Mouse (Mus musculus) midbrain, embryonic 13.5 days (tissue): Measurements from ENCODE around the gene Klhl35. TPM values are rescaled to one million over a fixed set of nuclear protein-coding genes. Genes with fewer than 3 reads are reported as not detected.

Experiments used
- ATAC-seq: fragments of 200-750 bp; cut with Nextera tagmentation; 2 replicates; pipeline ENCODE4 v1.8.0; 2017; ENCODE audit warnings: mild to moderate bottlenecking, moderate TSS enrichment, moderate library complexity
- H3K27ac ChIP-seq: fragments of 300-500 bp; sonication (generic); 2 replicates; pipeline ENCODE4 v1.5.1; 2015; ENCODE audit warnings: inconsistent platforms, mild to moderate bottlenecking, moderate library complexity
- H3K27me3 ChIP-seq: fragments of 300-500 bp; sonication (generic); 2 replicates; pipeline ENCODE4 v1.6.1; 2015; ENCODE audit warnings: mild to moderate bottlenecking, inconsistent platforms
- H3K36me3 ChIP-seq: fragments of 300-500 bp; sonication (generic); 2 replicates; pipeline ENCODE4 v1.6.1; 2015; ENCODE audit warnings: mild to moderate bottlenecking, inconsistent platforms
- H3K4me1 ChIP-seq: fragments of 300-500 bp; sonication (generic); replicated peaks from 2 replicates; pipeline ENCODE4 v1.6.1; 2015; ENCODE audit warnings: inconsistent platforms
- H3K4me2 ChIP-seq: fragments of 300-500 bp; sonication (generic); replicated peaks from 2 replicates; pipeline ENCODE4 v1.6.1; 2015; ENCODE audit warnings: moderate library complexity, mild to moderate bottlenecking, inconsistent platforms
- H3K4me3 ChIP-seq: fragments of 300-500 bp; sonication (generic); replicated peaks from 2 replicates; pipeline ENCODE4 v1.5.1; 2015; ENCODE audit warnings: mild to moderate bottlenecking, inconsistent platforms
- H3K9ac ChIP-seq: fragments of 300-500 bp; sonication (generic); replicated peaks from 2 replicates; pipeline ENCODE4 v1.6.1; 2015; ENCODE audit warnings: mild to moderate bottlenecking, inconsistent platforms
- H3K9me3 ChIP-seq: fragments of 300-500 bp; sonication (generic); 2 replicates; pipeline ENCODE4 v1.6.1; 2016; ENCODE audit warnings: mild to moderate bottlenecking, inconsistent platforms
- WGBS: fragments of 180-500 bp; shearing (Covaris S2); methylation state at CpG from one replicate; pipeline ENCODE4 v1.1.7; 2015; 5-methylcytosine and 5-hydroxymethylcytosine counted together
- polyA plus RNA-seq: library from polyadenylated mRNA; unstranded; fragments of >200 nt; fragmentation: Nextera tagmentation; extraction: Ambion mirVana; gene quantifications from 2 replicates; pipeline ENCODE4 v1.2.1, GENCODE M21; 2015

Gene Klhl35
- polyA plus RNA-seq, 1 experiment from 2014 or later: 17.2 TPM

- no peaks in the 10 kb centered on the region for H3K9me3 ChIP-seq
- H3K4me3 ChIP-seq: no peak overlapping the region
- no peak overlapping the region for H3K27ac ChIP-seq
- 89% methylated on average over 7 of the region's 7 CpGs for WGBS
- H3K9ac ChIP-seq: 0 out of 2 replicates have a peak overlapping the region, but pooled peaks have one; percentile 10
- H3K4me2 ChIP-seq: no peak overlapping the region
- H3K27me3 ChIP-seq: no peaks in the 10 kb centered on the region
- ATAC-seq: no peak
- H3K4me1 ChIP-seq: peaks cover 24% of the 10 kb centered on the region
- H3K36me3 ChIP-seq: peaks cover 21% of the 10 kb centered on the region
These were observed 12.9 kb upstream of the Klhl35 start for GRCm38 (mm10) chr7:99452859-99453258.

DNA sequence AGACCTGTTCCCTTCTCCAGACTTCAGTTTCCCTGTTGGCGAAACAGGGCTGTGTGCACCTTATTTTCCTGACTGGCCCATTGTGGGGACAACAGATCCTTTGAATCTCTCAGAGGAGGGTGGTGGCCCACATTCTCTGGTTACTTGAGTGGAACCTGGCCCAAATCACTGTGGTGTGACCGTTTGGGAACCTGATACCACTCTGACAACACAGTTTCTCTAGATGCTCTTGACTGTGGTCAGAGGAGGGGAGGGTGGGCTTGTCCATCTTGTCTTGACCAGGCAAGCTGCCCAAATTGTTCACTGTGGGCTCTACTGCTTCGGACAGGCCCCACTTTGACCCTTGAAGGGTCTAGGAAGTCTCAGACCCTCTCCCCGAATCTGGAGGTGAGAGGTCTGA, 11.8 kb upstream of the Klhl35 start:
- H3K36me3 ChIP-seq: peaks cover 33% of the 10 kb centered on the region
- no peaks in the 10 kb centered on the region for H3K9me3 ChIP-seq
- H3K27ac ChIP-seq: no peak overlapping the region
- WGBS: 76% methylated on average over 4 of the region's 4 CpGs
- no peak overlapping the region for H3K9ac ChIP-seq
- H3K4me2 ChIP-seq: no peak overlapping the region
- H3K4me1 ChIP-seq: peaks cover 19% of the 10 kb centered on the region
- ATAC-seq: no peak
- H3K27me3 ChIP-seq: no peaks in the 10 kb centered on the region
- H3K4me3 ChIP-seq: no peak overlapping the region

- no peak for ATAC-seq
- no peaks in the 10 kb centered on the region for H3K4me1 ChIP-seq
- no peak overlapping the region for H3K27ac ChIP-seq
- no peak overlapping the region for H3K9ac ChIP-seq
- no peaks in the 10 kb centered on the region for H3K27me3 ChIP-seq
- peaks cover 58% of the 10 kb centered on the region for H3K36me3 ChIP-seq
- H3K4me3 ChIP-seq: no peak overlapping the region
- no peak overlapping the region for H3K4me2 ChIP-seq
- H3K9me3 ChIP-seq: no peaks in the 10 kb centered on the region
- WGBS: 91% methylated on average over 8 of the region's 8 CpGs
These were observed 7.0 kb upstream of the Klhl35 start for GRCm38 (mm10) chr7:99458849-99459248.

DNA sequence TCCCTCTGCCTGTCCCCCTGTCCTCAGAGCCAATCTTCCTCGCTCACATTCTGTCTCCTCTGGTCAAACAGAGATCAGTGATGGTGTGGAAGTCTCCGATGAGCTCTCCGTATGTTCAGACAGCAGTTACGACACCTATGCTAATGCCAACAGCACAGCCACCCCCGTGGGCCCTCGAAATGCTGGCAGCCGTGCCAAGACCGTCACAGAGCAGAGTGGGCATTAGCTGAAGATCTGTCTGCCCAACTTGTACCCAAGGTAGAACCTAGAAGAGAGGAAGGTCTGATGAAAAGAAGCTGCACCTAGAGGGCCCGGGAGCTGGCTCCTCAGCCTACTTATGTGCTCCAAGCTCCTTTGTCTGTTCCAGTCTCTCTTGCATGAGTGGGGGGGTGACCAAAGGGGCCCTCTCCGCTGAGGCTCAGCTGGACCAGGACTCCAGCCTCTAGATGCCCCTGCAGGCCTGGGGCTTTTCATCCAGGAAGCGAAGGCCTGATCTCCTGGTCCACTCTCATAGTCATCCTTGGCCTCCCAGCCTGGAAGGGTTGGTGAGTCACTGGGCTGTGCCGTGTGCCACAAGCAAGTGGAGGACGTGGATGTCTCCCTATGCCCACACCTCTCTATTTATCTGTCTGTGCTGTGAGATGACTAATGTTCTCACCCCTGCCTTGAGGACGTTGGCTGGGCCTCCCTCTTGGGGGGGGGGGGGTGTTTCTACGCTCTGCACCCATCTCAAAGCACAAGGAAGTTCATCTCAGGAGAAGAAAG, 5.7 kb upstream of the Klhl35 start:
- no peaks in the 10 kb centered on the region for H3K27me3 ChIP-seq
- WGBS: 91% methylated on average over 15 of the region's 15 CpGs

DNA sequence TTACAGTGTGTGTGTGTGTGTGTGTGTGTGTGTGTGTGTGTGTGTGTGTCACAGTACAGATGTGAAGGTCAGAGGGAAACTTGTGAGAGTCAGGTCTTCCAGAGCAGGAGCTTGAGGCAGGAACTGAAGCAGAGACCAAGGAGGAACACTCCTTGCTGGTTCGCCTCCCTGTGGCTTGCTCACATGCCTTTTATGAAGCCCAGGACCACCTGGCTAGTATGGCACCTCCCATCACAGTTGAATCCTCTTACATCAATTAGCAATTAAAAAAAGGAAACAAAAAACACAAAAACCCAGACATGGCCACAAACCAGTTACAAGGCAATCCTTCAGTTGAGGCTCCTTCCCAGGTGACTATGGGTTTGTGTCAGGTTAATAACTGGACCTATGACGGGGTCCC, 2.7 kb upstream of the Klhl35 start:
- Histone ChIP-seq H3K36me3 (peaks cover 35% of the 10 kb centered on the region), H3K4me3 (no peak overlapping the region), H3K9me3 (no peaks in the 10 kb centered on the region), H3K9ac (no peak overlapping the region), H3K27me3 (0 out of 2 replicates have a peak, but pooled peaks cover 2% of the 10 kb centered on the region), H3K4me1 (peaks cover 34% of the 10 kb centered on the region), H3K27ac (no peak overlapping the region), H3K4me2 (no peak overlapping the region)
- WGBS: 82% methylated on average over 2 of the region's 2 CpGs
- no peak for ATAC-seq

More for the DNA sequence above, 5.7 kb upstream of the Klhl35 start:
- Histone ChIP-seq H3K9me3 (no peaks in the 10 kb centered on the region), H3K27ac (no peak overlapping the region), H3K4me1 (peaks cover 3% of the 10 kb centered on the region), H3K36me3 (peaks cover 51% of the 10 kb centered on the region), H3K4me3 (no peak overlapping the region), H3K9ac (no peak overlapping the region), H3K4me2 (no peak overlapping the region)
- no peak for ATAC-seq

GRCm38 (mm10) chr7:99467916-99468282, 2.1 kb downstream of the Klhl35 start:
- Histone ChIP-seq H3K9ac (peak overlapping the region; percentile 78), H3K27ac (peak overlapping the region; percentile 89), H3K4me3 (peak overlapping the region; percentile 49), H3K9me3 (no peaks in the 10 kb centered on the region), H3K4me1 (peaks cover 51% of the 10 kb centered on the region), H3K4me2 (peak overlapping the region; percentile 73), H3K36me3 (peaks cover 16% of the 10 kb centered on the region), H3K27me3 (0 out of 2 replicates have a peak, but pooled peaks cover 5% of the 10 kb centered on the region)
- no peak for ATAC-seq
- 27% methylated on average over 7 of the region's 11 CpGs for WGBS

DNA sequence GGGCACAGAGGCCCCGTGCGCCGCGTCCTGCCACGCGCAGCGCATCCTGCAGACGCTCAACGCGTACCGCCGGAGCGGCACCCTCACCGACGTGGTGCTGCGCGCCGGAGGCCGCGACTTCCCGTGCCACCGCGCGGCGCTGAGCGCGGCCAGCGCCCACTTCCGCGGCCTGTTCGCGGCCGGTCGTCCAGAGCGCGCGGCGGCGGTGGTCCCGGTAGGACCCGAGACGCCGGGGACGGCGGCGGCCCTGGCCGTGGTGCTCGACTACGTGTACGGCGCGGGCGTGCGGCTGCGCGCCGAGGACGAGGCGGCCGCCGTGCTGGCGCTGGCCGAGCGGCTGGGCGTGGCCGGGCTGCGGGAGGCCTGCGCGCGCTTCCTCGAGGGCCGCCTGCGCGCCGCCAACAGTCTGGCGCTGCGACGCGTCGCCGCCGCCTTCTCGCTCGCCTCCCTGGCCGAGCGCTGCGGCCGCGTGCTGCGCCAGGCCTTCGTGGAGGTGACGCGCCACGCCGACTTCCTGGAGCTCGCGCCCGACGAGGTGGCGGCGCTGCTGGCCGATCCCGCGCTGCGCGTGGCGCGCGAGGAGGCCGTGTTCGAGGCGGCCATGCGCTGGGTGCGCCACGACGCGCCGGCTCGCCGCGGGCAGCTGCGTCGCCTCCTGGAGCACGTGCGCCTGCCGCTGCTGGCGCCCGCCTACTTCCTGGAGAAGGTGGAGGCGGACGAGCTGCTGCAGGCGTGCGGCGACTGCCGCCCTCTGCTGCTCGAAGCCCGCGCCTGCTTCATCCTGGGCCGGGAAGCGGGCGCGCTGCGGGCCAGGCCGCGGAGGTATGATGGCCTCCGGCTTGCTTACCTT, 2.7 kb downstream of the Klhl35 start:
- Histone ChIP-seq H3K9me3 (no peaks in the 10 kb centered on the region), H3K4me3 (peak overlapping the region; percentile 49), H3K4me2 (peak overlapping the region; percentile 73), H3K4me1 (peaks cover 52% of the 10 kb centered on the region), H3K27me3 (0 out of 2 replicates have a peak, but pooled peaks cover 5% of the 10 kb centered on the region), H3K9ac (peak overlapping the region; percentile 78), H3K36me3 (peaks cover 22% of the 10 kb centered on the region), H3K27ac (peak overlapping the region; percentile 89)
- WGBS: 1% methylated on average over 108 of the region's 145 CpGs
- peak; percentile 81 for ATAC-seq

GRCm38 (mm10) chr7:99469680-99470405, 4.0 kb downstream of the Klhl35 start:
- Histone ChIP-seq H3K27ac (no peak overlapping the region), H3K27me3 (0 out of 2 replicates have a peak, but pooled peaks cover 5% of the 10 kb centered on the region), H3K4me3 (no peak overlapping the region), H3K4me1 (peaks cover 64% of the 10 kb centered on the region), H3K4me2 (no peak overlapping the region), H3K36me3 (peaks cover 32% of the 10 kb centered on the region), H3K9me3 (no peaks in the 10 kb centered on the region), H3K9ac (no peak overlapping the region)
- 82% methylated on average over 17 of the region's 17 CpGs for WGBS
- ATAC-seq: no peak

- Histone ChIP-seq H3K4me2 (no peak overlapping the region), H3K9ac (no peak overlapping the region), H3K36me3 (peaks cover 32% of the 10 kb centered on the region), H3K9me3 (no peaks in the 10 kb centered on the region), H3K4me1 (peaks cover 55% of the 10 kb centered on the region), H3K27me3 (0 out of 2 replicates have a peak, but pooled peaks cover 5% of the 10 kb centered on the region), H3K4me3 (no peak overlapping the region), H3K27ac (no peak overlapping the region)
- WGBS: 55% methylated on average over 18 of the region's 18 CpGs
- ATAC-seq: no peak
These were observed 5.8 kb downstream of the Klhl35 start for GRCm38 (mm10) chr7:99471578-99471977.

DNA sequence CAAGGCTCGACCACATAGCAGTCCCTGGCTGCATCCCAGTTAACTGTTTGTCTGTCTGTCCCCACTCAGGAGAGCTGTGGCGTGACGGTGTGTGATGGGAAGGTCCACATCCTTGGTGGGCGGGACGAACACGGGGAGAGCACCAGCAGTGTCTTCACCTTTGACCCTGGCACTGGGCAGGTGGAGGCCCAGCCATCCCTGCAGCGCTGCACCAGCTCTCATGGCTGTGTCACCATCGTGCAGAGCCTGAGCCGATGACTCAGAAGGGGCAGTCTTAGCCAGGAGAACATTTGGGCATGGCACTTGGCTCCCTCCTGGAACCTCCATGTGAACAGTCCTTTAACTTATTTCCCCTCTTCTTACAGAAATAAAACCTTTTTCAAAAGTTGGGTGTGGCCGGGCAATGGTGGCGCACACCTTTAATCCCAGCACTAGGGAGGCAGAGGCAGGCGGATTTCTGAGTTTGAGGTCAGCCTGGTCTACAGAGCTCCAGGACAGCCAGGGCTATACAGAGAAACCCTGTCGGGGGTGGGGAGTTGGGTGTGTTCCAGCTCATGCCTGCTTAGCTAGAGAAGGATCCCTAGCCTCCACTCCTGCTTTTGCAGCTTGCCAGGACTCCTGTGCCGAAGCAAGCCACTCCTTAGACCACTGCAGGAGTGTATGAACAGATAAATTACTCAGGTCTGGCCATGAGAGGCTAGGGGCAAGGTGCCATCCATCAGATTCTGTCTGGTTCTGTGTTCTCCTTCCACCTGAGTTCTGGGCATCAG, 8.0 kb downstream of the Klhl35 start:
- Histone ChIP-seq H3K9ac (no peak overlapping the region; the same call in 1 of the 2 replicates), H3K9me3 (no peaks in the 10 kb centered on the region), H3K27me3 (0 out of 2 replicates have a peak, but pooled peaks cover 2% of the 10 kb centered on the region), H3K4me1 (peaks cover 34% of the 10 kb centered on the region), H3K4me2 (no peak overlapping the region), H3K27ac (peak overlapping the region; percentile 84), H3K36me3 (peaks cover 53% of the 10 kb centered on the region), H3K4me3 (no peak overlapping the region)
- 85% methylated on average over 14 of the region's 14 CpGs for WGBS
- no peak for ATAC-seq
